Mouse (Mus musculus) layer of hippocampus, adult 8-10 months (tissue): ENCODE measurements at regions not wholly inside any gene's neighbourhood (a gene's known extent, or its start where the extent isn't known, plus 50 kb on each side); places are given as distances from the start of the nearest gene placed in this dataset.

Experiments used
- DNase-seq, 2 experiments: peaks; one replicate each; pipeline ENCODE4 v3.0.0; 2022; ENCODE audit warnings: low spot score in 2 of 2

GRCm38 (mm10) chr12:86830247-86830585, 54.4 kb downstream of the Irf2bpl start:
- DNase-seq: no peak

- no peak for DNase-seq
Observed at GRCm38 (mm10) chr12:86829581-86830246, 54.9 kb downstream of the Irf2bpl start.

- no peak for DNase-seq
Observed at GRCm38 (mm10) chr12:86827241-86827606, 57.4 kb downstream of the Irf2bpl start.

- peak; percentile 78 to 84 for DNase-seq
Observed at GRCm38 (mm10) chr12:86826420-86827240, 58.0 kb downstream of the Irf2bpl start.

GRCm38 (mm10) chr12:86825584-86826419, 58.8 kb downstream of the Irf2bpl start:
- no peak for DNase-seq

- peak; percentile 71 to 76 for DNase-seq
Observed at GRCm38 (mm10) chr12:86824860-86825583, 59.6 kb downstream of the Irf2bpl start.

- peak; percentile 90 to 91 for DNase-seq
Observed at GRCm38 (mm10) chr12:86823855-86824589, 60.6 kb downstream of the Irf2bpl start.

- no peak for DNase-seq
Observed at GRCm38 (mm10) chr12:86823488-86823854, 61.1 kb downstream of the Irf2bpl start.

- no peak for DNase-seq
Observed at GRCm38 (mm10) chr12:86821183-86821582, 63.4 kb downstream of the Irf2bpl start.

- DNase-seq: no peak
Observed at GRCm38 (mm10) chr12:86819568-86819967, 65.0 kb downstream of the Irf2bpl start.

GRCm38 (mm10) chr12:86819163-86819562, 65.4 kb downstream of the Irf2bpl start:
- no peak for DNase-seq

- DNase-seq: no peak
Observed at GRCm38 (mm10) chr12:86818201-86818600, 66.4 kb downstream of the Irf2bpl start.

GRCm38 (mm10) chr12:86816702-86817610, 67.6 kb downstream of the Irf2bpl start:
- no peak for DNase-seq

GRCm38 (mm10) chr12:86816171-86816701, 68.4 kb downstream of the Irf2bpl start:
- peak in 1 of 2 experiments; percentile 77 for DNase-seq

- no peak for DNase-seq
Observed at GRCm38 (mm10) chr12:86814740-86815139, 69.9 kb downstream of the Irf2bpl start.
